Mouse (Mus musculus) lung, postnatal 0 days (tissue): ENCODE measurements around the gene Aph1c.
A peak's percentile ranks its signal among the peaks of the same experiment; 100 is the strongest.

Experiments used
- CTCF ChIP-seq: IDR thresholded peaks from 2 replicates; pipeline ENCODE4 v1.5.1; 2016; ENCODE audit warnings: antibody characterized with exemption, mild to moderate bottlenecking
- EP300 ChIP-seq: IDR thresholded peaks from 2 replicates; pipeline ENCODE4 v1.6.1; 2016; ENCODE audit warnings: antibody characterized with exemption, mild to moderate bottlenecking, control low read depth

GRCm38 (mm10) chr9:66834318-66835096 lies at the start of gene Aph1c:
- TF ChIP-seq CTCF (no peak), EP300 (peak; percentile 66; the same call in 1 of the 2 replicates)
